Mouse (Mus musculus) forebrain, postnatal 0 days (tissue): ENCODE data around the gene Reg3b. TPM values are rescaled to one million over a fixed set of nuclear protein-coding genes. Genes with fewer than 3 reads are reported as not detected.

ENCODE experiments used
- ATAC-seq: fragments of 200-750 bp; cut with Nextera tagmentation; 2 replicates; pipeline ENCODE4 v1.8.0; 2017; ENCODE audit warnings: mild to moderate bottlenecking, moderate library complexity
- DNase-seq: peaks from one replicate; pipeline ENCODE4 v3.0.0-alpha.2; 2015
- H3K27ac ChIP-seq: fragments of 300-500 bp; sonication (generic); 2 replicates; pipeline ENCODE4 v1.5.1; 2014; ENCODE audit warnings: low read depth, mild to moderate bottlenecking, antibody characterized with exemption, low read length, moderate library complexity, mixed read lengths
- H3K27me3 ChIP-seq: fragments of 300-500 bp; sonication (generic); 2 replicates; pipeline ENCODE4 v1.6.1; 2014; ENCODE audit warnings: mild to moderate bottlenecking, low read length, mixed read lengths; ENCODE audit not compliant: insufficient read depth
- H3K36me3 ChIP-seq: fragments of 300-500 bp; sonication (generic); 2 replicates; pipeline ENCODE4 v1.6.1; 2014; ENCODE audit warnings: mild to moderate bottlenecking, moderate library complexity; ENCODE audit not compliant: insufficient read depth
- H3K4me1 ChIP-seq: fragments of 300-500 bp; sonication (generic); 2 replicates; pipeline ENCODE4 v1.6.1; 2014; ENCODE audit warnings: antibody characterized with exemption; ENCODE audit not compliant: insufficient read depth
- H3K4me2 ChIP-seq: fragments of 300-500 bp; sonication (generic); 2 replicates; pipeline ENCODE4 v1.6.1; 2014; ENCODE audit warnings: low read depth, mild to moderate bottlenecking, moderate library complexity
- H3K4me3 ChIP-seq: fragments of 300-500 bp; sonication (generic); 2 replicates; pipeline ENCODE4 v1.5.1; 2014; ENCODE audit warnings: low read depth, low read length, mixed read lengths
- H3K9ac ChIP-seq: fragments of 300-500 bp; sonication (generic); 2 replicates; pipeline ENCODE4 v1.6.1; 2014; ENCODE audit warnings: mild to moderate bottlenecking
- H3K9me3 ChIP-seq: fragments of 300-500 bp; sonication (generic); 2 replicates; pipeline ENCODE4 v1.6.1; 2016; ENCODE audit warnings: low read length
- CTCF ChIP-seq: sonication (generic); IDR thresholded peaks from 2 replicates; pipeline ENCODE4 v1.5.1; 2016; ENCODE audit warnings: antibody characterized with exemption, control low read depth, low read depth
- WGBS: fragments of 180-500 bp; shearing (Covaris S2); extraction: QIAGEN DNeasy Blood & Tissue Kit; methylation state at CpG from one replicate; pipeline ENCODE4 v1.1.7; 2014; 5-methylcytosine and 5-hydroxymethylcytosine counted together
- polyA plus RNA-seq: library from polyadenylated mRNA; unstranded; fragments of >200 nt; fragmentation: Nextera tagmentation; extraction: Ambion mirVana; gene quantifications from 2 replicates; pipeline ENCODE4 v1.2.1, GENCODE M21; 2015
- total RNA-seq: library from RNA; depleted of rRNA; stranded (reverse); fragments of >200 nt; gene quantifications from 2 replicates; pipeline ENCODE4 v1.2.3, GENCODE M21; 2014; rRNA removed

Reg3b gene
- total RNA-seq (not detected in 2 replicates), polyA plus RNA-seq (not detected in 2 replicates)

DNA sequence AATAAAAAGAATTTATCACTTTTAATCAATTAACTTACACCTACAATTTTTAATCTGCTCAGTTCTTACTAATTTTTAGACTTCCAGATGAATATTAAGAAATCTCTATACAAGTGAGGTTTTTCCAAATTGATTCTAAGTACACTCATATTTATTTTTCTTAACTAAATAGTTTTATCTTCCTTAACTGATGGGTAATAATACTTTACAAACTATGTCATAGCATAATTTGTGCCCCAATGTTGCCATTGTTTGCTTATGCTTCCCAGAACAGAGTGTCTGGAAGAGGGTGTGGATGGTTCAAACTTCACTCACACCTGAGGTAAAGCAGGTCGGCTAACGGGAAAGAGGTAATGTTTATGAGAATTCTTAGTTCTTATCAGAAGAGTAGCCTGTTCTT, at the start of gene Reg3b:
Gene Reg3b, plus strand, starts transcription at position 301 of the 400 bp plus-strand sequence.
- H3K9me3 ChIP-seq = no peaks in the 10 kb centered on the region
- no peak for TF ChIP-seq CTCF
- no peaks in the 10 kb centered on the region for H3K4me1 ChIP-seq
- no peaks in the 10 kb centered on the region for H3K27me3 ChIP-seq
- no peak within 1 kb of the TSS for H3K4me2 ChIP-seq
- no peak within 1 kb of the TSS for H3K27ac ChIP-seq
- no peak for ATAC-seq
- no peak within 1 kb of the TSS for H3K4me3 ChIP-seq
- H3K36me3 ChIP-seq = no peaks in the 10 kb centered on the region
- 94% methylated on average over 2 of the region's 2 CpGs for WGBS
- no peak within 1 kb of the TSS for H3K9ac ChIP-seq
- no peak for DNase-seq

DNA sequence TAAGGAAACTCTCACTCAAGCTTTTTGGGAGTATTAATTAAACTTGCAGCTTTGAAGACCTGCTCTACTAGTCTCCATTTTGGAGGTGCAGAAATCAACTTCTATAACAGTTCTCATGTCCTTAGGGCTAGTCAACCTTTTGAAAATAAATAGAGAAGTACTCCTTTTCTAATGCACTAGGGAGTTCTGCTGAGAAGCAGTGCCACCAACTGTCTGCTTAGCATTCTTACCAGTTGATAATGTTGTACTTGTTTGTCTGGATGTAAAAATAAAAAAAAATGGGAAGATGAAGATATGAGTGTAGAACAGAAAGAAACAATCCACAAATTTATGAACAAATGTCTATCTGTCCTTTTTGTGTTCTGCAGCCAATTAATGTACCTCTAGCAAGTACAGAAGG, 42.7 kb upstream of the Reg3b start:
- no peak overlapping the region for H3K4me2 ChIP-seq
- H3K27ac ChIP-seq = no peak overlapping the region
- TF ChIP-seq CTCF = peak; percentile 64
- H3K27me3 ChIP-seq = no peaks in the 10 kb centered on the region
- no peak overlapping the region for H3K4me3 ChIP-seq
- no peaks in the 10 kb centered on the region for H3K36me3 ChIP-seq
- H3K9me3 ChIP-seq = no peaks in the 10 kb centered on the region
- DNase-seq (peak; percentile 52), ATAC-seq (peak; percentile 60; the same call in 1 of the 2 replicates)
- H3K4me1 ChIP-seq = no peaks in the 10 kb centered on the region
- H3K9ac ChIP-seq = no peak overlapping the region

DNA sequence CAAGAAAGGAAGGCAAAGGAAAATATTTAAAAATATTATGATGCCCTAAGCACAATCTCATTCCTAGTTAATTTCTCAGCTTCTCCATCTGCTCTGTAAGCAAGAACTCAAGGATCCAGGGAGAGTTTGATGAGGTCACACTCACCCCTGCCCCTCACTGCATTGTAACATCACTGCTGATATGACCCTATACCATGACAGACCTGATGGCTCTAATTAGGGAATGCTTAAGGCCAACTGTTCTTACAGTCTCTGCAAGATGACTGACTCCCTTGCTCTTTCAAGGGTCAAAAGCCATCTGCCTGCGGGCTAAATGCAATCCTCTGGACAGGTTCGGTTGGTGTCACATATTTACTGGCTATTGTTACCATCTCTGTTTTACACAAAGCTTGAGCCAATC, 41.3 kb upstream of the Reg3b start:
- no peak for TF ChIP-seq CTCF
- Histone ChIP-seq H3K4me1 (no peaks in the 10 kb centered on the region), H3K27ac (no peak overlapping the region), H3K36me3 (no peaks in the 10 kb centered on the region), H3K4me3 (no peak overlapping the region), H3K4me2 (no peak overlapping the region), H3K9me3 (no peaks in the 10 kb centered on the region), H3K9ac (no peak overlapping the region), H3K27me3 (no peaks in the 10 kb centered on the region)
- ATAC-seq = no peak
- 62% methylated on average over 2 of the region's 2 CpGs for whole genome bisulfite sequencing
- no peak for DNase-seq

DNA sequence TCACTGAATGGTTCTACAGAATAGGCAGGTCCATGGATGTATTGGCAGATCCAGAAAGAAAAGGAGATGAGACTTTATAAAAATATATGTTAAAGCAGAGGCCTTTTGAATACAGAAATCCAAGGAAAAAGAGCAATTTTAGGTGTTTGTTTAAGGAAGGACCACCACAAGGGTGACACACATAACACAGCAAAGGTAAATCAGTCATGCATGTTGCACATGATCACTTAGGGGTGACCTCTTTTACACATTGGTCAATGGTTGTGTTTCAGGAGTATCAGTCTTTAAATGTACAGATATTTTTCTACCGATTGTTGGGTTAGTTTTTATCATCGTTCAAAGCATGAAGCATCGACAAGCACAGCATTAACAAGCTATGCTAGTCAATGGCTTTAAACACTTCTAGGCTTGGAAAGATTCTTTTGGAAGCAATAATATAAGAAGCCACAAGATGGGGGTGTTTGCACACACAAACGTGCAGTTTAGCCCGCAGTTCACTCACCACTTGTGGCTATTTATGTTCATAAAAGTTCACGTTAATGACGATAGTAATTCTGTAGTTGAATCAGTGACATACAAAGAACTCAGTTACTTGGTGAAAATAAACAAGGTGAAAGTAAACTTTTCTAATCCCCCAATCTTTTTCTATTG, 38.4 kb upstream of the Reg3b start:
- H3K4me3 ChIP-seq = no peak overlapping the region
- no peaks in the 10 kb centered on the region for H3K4me1 ChIP-seq
- no peak overlapping the region for H3K27ac ChIP-seq
- H3K27me3 ChIP-seq = no peaks in the 10 kb centered on the region
- DNase-seq (peak; percentile 83), ATAC-seq (peak; percentile 77)
- no peaks in the 10 kb centered on the region for H3K36me3 ChIP-seq
- TF ChIP-seq CTCF = peak; percentile 80
- WGBS = 30% methylated on average over 7 of the region's 7 CpGs
- no peak overlapping the region for H3K4me2 ChIP-seq
- no peak overlapping the region for H3K9ac ChIP-seq
- H3K9me3 ChIP-seq = no peaks in the 10 kb centered on the region

DNA sequence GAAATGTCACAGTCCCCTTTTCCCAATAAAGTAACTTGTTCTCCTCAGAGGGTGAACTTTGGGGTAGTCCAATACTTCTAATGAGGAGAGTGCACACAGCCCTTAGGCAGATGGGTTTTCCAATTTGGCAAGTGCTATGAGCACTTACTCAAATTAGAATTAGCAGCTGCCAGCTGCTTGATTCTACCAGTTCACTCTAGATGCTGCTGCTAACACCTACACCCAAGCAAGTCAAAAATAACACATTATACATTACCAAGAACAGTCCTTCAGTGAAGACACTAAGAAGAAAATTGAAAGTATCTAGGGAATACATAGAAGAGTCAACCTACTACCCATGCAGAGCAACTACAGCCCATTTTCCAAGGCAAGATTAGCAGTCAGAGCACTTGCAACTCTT, 30.2 kb upstream of the Reg3b start:
- DNase-seq (no peak), ATAC-seq (no peak)
- Histone ChIP-seq H3K27ac (no peak overlapping the region), H3K36me3 (no peaks in the 10 kb centered on the region), H3K9me3 (no peaks in the 10 kb centered on the region), H3K9ac (no peak overlapping the region), H3K4me1 (no peaks in the 10 kb centered on the region), H3K4me3 (no peak overlapping the region), H3K4me2 (no peak overlapping the region), H3K27me3 (no peaks in the 10 kb centered on the region)
- TF ChIP-seq CTCF = no peak

DNA sequence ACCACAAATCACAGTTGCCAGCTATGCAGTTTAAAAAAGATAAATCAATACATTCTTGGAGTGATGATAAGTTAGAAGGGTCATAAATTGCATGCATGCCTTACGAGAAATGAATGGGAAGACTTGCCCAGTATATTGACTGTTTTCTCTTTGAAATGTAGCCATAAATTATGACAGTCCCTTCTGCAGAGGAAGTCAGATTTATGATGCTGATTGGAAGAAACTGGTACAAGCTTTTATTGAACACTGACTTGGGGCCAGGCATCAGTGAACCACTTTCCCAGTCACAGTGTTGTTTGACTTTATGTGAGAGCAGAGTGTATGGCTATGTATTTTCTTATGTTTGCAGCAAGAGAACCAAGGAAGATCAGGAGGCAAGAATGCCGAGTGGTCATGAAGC, 28.8 kb upstream of the Reg3b start:
- Histone ChIP-seq H3K9ac (no peak overlapping the region), H3K4me2 (no peak overlapping the region), H3K36me3 (no peaks in the 10 kb centered on the region), H3K27me3 (no peaks in the 10 kb centered on the region), H3K4me1 (no peaks in the 10 kb centered on the region), H3K27ac (no peak overlapping the region), H3K4me3 (no peak overlapping the region), H3K9me3 (no peaks in the 10 kb centered on the region)
- DNase-seq (no peak), ATAC-seq (no peak)
- WGBS = 92% methylated on average over 2 of the region's 2 CpGs
- TF ChIP-seq CTCF = no peak

DNA sequence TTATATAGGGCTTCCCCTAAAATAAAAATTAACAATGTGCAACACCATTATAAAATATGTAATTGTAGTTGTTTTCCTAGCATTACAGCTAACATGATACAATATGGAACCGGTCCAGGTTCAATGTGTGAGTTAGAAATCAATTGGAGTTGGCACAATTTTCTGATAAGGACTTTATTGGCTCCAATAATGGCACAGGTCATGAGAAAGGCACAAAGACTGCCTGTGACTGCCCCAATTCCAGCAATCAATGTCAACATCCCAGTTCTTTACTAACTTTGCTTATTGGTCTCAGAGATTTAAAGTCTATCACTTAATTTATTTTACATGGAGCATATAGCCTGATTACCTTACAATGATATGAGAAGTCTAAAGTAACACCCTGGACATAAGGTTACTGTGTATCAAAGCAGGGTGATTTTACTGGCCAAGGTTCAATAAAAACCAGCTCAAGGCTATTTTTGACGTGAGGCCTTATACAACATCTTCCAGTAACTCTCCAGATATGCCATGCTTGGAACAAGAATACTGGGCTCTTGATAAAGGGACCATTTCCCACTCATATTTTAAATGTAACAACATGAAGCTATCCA, 8.4 kb upstream of the Reg3b start:
- Histone ChIP-seq H3K4me1 (no peaks in the 10 kb centered on the region), H3K27me3 (no peaks in the 10 kb centered on the region), H3K4me2 (no peak overlapping the region), H3K27ac (no peak overlapping the region), H3K9me3 (no peaks in the 10 kb centered on the region), H3K9ac (no peak overlapping the region), H3K36me3 (no peaks in the 10 kb centered on the region), H3K4me3 (no peak overlapping the region)
- TF ChIP-seq CTCF = no peak
- WGBS = 69% methylated on average over 2 of the region's 2 CpGs
- no peak for ATAC-seq
- DNase-seq = no peak
